ENCODE assay signal across 19 mouse cellular contexts in the genomic region with DNA sequence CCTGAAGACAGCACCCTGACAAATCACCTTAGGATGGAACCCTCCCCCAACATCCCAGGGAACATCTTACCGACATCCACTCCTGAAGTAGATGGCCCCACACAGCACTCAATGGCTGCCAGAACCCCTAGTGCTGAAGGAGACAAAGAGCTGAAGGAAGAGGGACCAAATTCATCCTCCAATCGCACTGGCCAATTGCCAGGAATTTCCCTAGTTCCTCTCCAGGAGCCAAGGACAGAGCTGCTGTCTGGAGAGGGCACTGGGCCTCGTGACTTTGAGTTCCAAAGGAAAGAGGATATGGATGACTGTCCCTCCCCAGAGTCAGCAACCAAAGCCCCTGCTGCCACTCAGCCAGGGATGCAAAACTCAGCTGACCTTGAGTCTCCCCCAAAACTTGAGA. TPM values are rescaled to one million over a fixed set of nuclear protein-coding genes. Genes with fewer than 3 reads are reported as not detected.
DNase-seq lines count a peak whose midpoint lies in the region; ATAC-seq and TF ChIP-seq lines count a peak whose summit lies in the region.
"Had no signal": no experiment of that assay in that cellular context is flagged by ENCODE, and none has a peak within 500 bp of the region (broad histone marks: within the 10 kb centered on the region; RNA-seq: fewer than 3 reads in every experiment).

No protein-coding gene starts in this region.

- DNase-seq in cerebellum, postnatal 10 days: peak; percentile 39 to 45
- DNase-seq in kidney, adult 2 months: peak; percentile 60
- DNase-seq in NIH3T3 (ENCODE audit: low read depth): peak; percentile 19
- peak; percentile 35 for DNase-seq in gastrocnemius, postnatal 10 days
- DNase-seq in left cerebral cortex, adult 2 months (ENCODE audit: extremely low spot score in 1 of 2, low spot score in 2 of 2): no peak
- no peak for DNase-seq in forebrain, postnatal 0 days
- DNase-seq: cerebellum, adult 11-12 months; cerebellum, postnatal 36 days; liver, embryonic 13.5 days; midbrain, embryonic 14.5 days; right cerebral cortex, postnatal 4 days; thymus, adult 18-20 months had no signal

- no peaks in the 10 kb centered on the region for H3K27me3 ChIP-seq in kidney, adult 2 months (replicated peaks; ENCODE audit: control insufficient read depth, insufficient read depth, low read length)
- H3K27me3 ChIP-seq in kidney, embryonic 15.5 days: no peaks in the 10 kb centered on the region
- no peaks in the 10 kb centered on the region for H3K27me3 ChIP-seq in forebrain, postnatal 0 days (ENCODE audit: insufficient read depth, low read length)
- H3K27me3 ChIP-seq: limb, embryonic 12.5 days had no signal

- H3K4me2 ChIP-seq in kidney, embryonic 15.5 days: no peak overlapping the region
- no peak overlapping the region for H3K4me2 ChIP-seq in forebrain, postnatal 0 days (ENCODE audit: low read depth)
- H3K4me2 ChIP-seq: forebrain, embryonic 13.5 days; heart, embryonic 11.5 days; limb, embryonic 12.5 days; liver, embryonic 13.5 days had no signal

- no peak for TF ChIP-seq POLR2A in kidney, adult 2 months (IDR thresholded peaks at IDR 0.05; ENCODE audit: low read depth, low read length)

- H3K4me1 ChIP-seq in kidney, adult 2 months (ENCODE audit: control insufficient read depth, insufficient read depth, low read length): peaks cover 13% of the 10 kb centered on the region; the same call in 1 of the 2 replicates
- H3K4me1 ChIP-seq in kidney, embryonic 15.5 days: peaks cover 7% of the 10 kb centered on the region
- no peaks in the 10 kb centered on the region for H3K4me1 ChIP-seq in forebrain, postnatal 0 days (ENCODE audit: insufficient read depth)
- H3K4me1 ChIP-seq: forebrain, embryonic 13.5 days; limb, embryonic 12.5 days; liver, embryonic 13.5 days had no signal

- no peak for TF ChIP-seq CTCF in kidney, adult 2 months (conservative IDR thresholded peaks at IDR 0.05; ENCODE audit: insufficient read depth, insufficient read length, low read depth, low read length)
- no peak for TF ChIP-seq CTCF in left cerebral cortex, adult 2 months (IDR thresholded peaks at IDR 0.05)
- no peak for TF ChIP-seq CTCF in forebrain, postnatal 0 days (IDR thresholded peaks at IDR 0.05; ENCODE audit: low read depth)

- no peaks in the 10 kb centered on the region for H3K9me3 ChIP-seq in kidney, embryonic 15.5 days (replicated peaks)
- H3K9me3 ChIP-seq in forebrain, postnatal 0 days (ENCODE audit: low read length): no peaks in the 10 kb centered on the region
- H3K9me3 ChIP-seq: forebrain, embryonic 13.5 days; limb, embryonic 12.5 days; liver, embryonic 13.5 days had no signal

- no peak overlapping the region for H3K9ac ChIP-seq in kidney, embryonic 15.5 days
- no peak overlapping the region for H3K9ac ChIP-seq in forebrain, postnatal 0 days
- H3K9ac ChIP-seq: forebrain, embryonic 13.5 days; limb, embryonic 12.5 days; liver, embryonic 13.5 days had no signal

- ATAC-seq in cerebellum, adult (ENCODE audit: insufficient number of reproducible peaks, low FRiP score, low TSS enrichment): no peak
- no peak for ATAC-seq in kidney, embryonic 15.5 days (replicated peaks; ENCODE audit: low FRiP score)
- no peak for ATAC-seq in forebrain, postnatal 0 days
- ATAC-seq: forebrain, embryonic 13.5 days; inflammation-experienced regulatory T-cells, adult 6 months had no signal

- no peak overlapping the region for H3K27ac ChIP-seq in kidney, adult 2 months (ENCODE audit: insufficient read depth, low read depth, low read length)
- no peak overlapping the region for H3K27ac ChIP-seq in kidney, embryonic 15.5 days
- H3K27ac ChIP-seq in left cerebral cortex, adult 2 months: no peak overlapping the region
- H3K27ac ChIP-seq in forebrain, postnatal 0 days (ENCODE audit: low read depth, low read length): no peak overlapping the region
- H3K27ac ChIP-seq: forebrain, embryonic 13.5 days; layer of hippocampus, adult 2 months; limb, embryonic 12.5 days; liver, embryonic 13.5 days had no signal

- WGBS in kidney, adult 2 months: 53% methylated on average over 3 of the region's 3 CpGs
- WGBS in kidney, embryonic 15.5 days: 43% methylated on average over 3 of the region's 3 CpGs
- WGBS in forebrain, postnatal 0 days: 54% methylated on average over 3 of the region's 3 CpGs

- intact Hi-C loops in left cerebral cortex, adult 2 months (cut with DNase I): no loop called here

- no peaks in the 10 kb centered on the region for H3K36me3 ChIP-seq in kidney, adult 2 months (ENCODE audit: control insufficient read depth, insufficient read depth, low read length)
- H3K36me3 ChIP-seq in kidney, embryonic 15.5 days: peaks cover 2% of the 10 kb centered on the region; the same call in 1 of the 2 replicates
- no peaks in the 10 kb centered on the region for H3K36me3 ChIP-seq in forebrain, postnatal 0 days (ENCODE audit: insufficient read depth)
- H3K36me3 ChIP-seq: limb, embryonic 12.5 days; liver, embryonic 13.5 days had no signal

- H3K4me3 ChIP-seq in kidney, adult 2 months (ENCODE audit: insufficient read depth, low read depth, low read length): no peak overlapping the region
- H3K4me3 ChIP-seq in kidney, embryonic 15.5 days (replicated peaks): no peak overlapping the region
- no peak overlapping the region for H3K4me3 ChIP-seq in left cerebral cortex, adult 2 months
- H3K4me3 ChIP-seq in forebrain, postnatal 0 days (ENCODE audit: low read depth, low read length): no peak overlapping the region
- H3K4me3 ChIP-seq: forebrain, embryonic 13.5 days; layer of hippocampus, adult 2 months; limb, embryonic 12.5 days; liver, embryonic 13.5 days had no signal

RNA-seq across cellular contexts. Expression of a gene that starts 44.7 kb away (rescaled TPM):
- 72.2 and 78.4 TPM in 2 replicates for polyA plus RNA-seq in kidney, adult 2 months (2012; rRNA removed)
- polyA plus RNA-seq in kidney, embryonic 15.5 days (2015; fragmentation: Nextera tagmentation; extraction: Ambion mirVana): 31.4 and 35.9 TPM in 2 replicates
- total RNA-seq in gastrocnemius, postnatal 10 days (2021): 100 to 1,000 TPM; 187 to 199 TPM
- total RNA-seq in left cerebral cortex, adult 2 months (2021): 10 to 100 TPM; 65.9 to 67.6 TPM
- total RNA-seq in forebrain, postnatal 0 days (2014; rRNA removed): 49.1 and 54.1 TPM in 2 replicates
- 51.3 and 60.9 TPM in 2 replicates for polyA plus RNA-seq in forebrain, postnatal 0 days (2015; fragmentation: Nextera tagmentation; extraction: Ambion mirVana)

RNA-seq across cellular contexts. Expression of a gene that starts 49.0 kb away (rescaled TPM):
- polyA plus RNA-seq in kidney, adult 2 months (2012; rRNA removed): 39.8 and 44.4 TPM in 2 replicates
- polyA plus RNA-seq in kidney, embryonic 15.5 days (2015; fragmentation: Nextera tagmentation; extraction: Ambion mirVana): 170 TPM in 2 replicates
- total RNA-seq in gastrocnemius, postnatal 10 days (2021): 10 to 100 TPM; 36.7 to 39.1 TPM
- total RNA-seq in left cerebral cortex, adult 2 months (2021): 10 to 100 TPM; 33.6 to 40.3 TPM
- 52.5 and 58.6 TPM in 2 replicates for total RNA-seq in forebrain, postnatal 0 days (2014; rRNA removed)
- 76.8 and 87.6 TPM in 2 replicates for polyA plus RNA-seq in forebrain, postnatal 0 days (2015; fragmentation: Nextera tagmentation; extraction: Ambion mirVana)

Comparison
In these comparisons a context has a peak if more than half of its experiments do, and no peak if none do; other contexts are left out.
1. DNase-seq: peak in cerebellum, postnatal 10 days (2 of 2), kidney, adult 2 months (single experiment), NIH3T3 (single experiment) and gastrocnemius, postnatal 10 days (single experiment); none in left cerebral cortex, adult 2 months (0 of 2) and forebrain, postnatal 0 days (single experiment).